Mouse (Mus musculus) limb, embryonic 12.5 days (tissue): Measurements from ENCODE around the gene Cry1. TPM values are rescaled to one million over a fixed set of nuclear protein-coding genes. Genes with fewer than 3 reads are reported as not detected.

Source experiments
- ATAC-seq: fragments of 200-750 bp; cut with Nextera tagmentation; 2 replicates; pipeline ENCODE4 v1.8.0; 2017; ENCODE audit warnings: low read depth, moderate TSS enrichment; ENCODE audit not compliant: insufficient number of reproducible peaks, insufficient read depth, low FRiP score, low TSS enrichment
- H3K27ac ChIP-seq: fragments of 300-500 bp; sonication (generic); 2 replicates; pipeline ENCODE4 v1.5.1; 2016; ENCODE audit warnings: mild to moderate bottlenecking, moderate library complexity
- H3K27me3 ChIP-seq: fragments of 300-500 bp; sonication (generic); 2 replicates; pipeline ENCODE4 v1.6.1; 2016; ENCODE audit warnings: mild to moderate bottlenecking, moderate library complexity
- H3K36me3 ChIP-seq: fragments of 300-500 bp; sonication (generic); 2 replicates; pipeline ENCODE4 v1.6.1; 2016; ENCODE audit warnings: mild to moderate bottlenecking, moderate library complexity
- H3K4me1 ChIP-seq: fragments of 300-500 bp; sonication (generic); replicated peaks from 2 replicates; pipeline ENCODE4 v1.6.1; 2016
- H3K4me2 ChIP-seq: fragments of 300-500 bp; sonication (generic); 2 replicates; pipeline ENCODE4 v1.6.1; 2016; ENCODE audit warnings: mild to moderate bottlenecking, moderate library complexity
- H3K4me3 ChIP-seq: fragments of 300-500 bp; sonication (generic); replicated peaks from 2 replicates; pipeline ENCODE4 v1.5.1; 2016; ENCODE audit warnings: mild to moderate bottlenecking
- H3K9ac ChIP-seq: fragments of 300-500 bp; sonication (generic); replicated peaks from 2 replicates; pipeline ENCODE4 v1.6.1; 2016; ENCODE audit warnings: mild to moderate bottlenecking, moderate library complexity
- H3K9me3 ChIP-seq: fragments of 300-500 bp; sonication (generic); 2 replicates; pipeline ENCODE4 v1.6.1; 2016; ENCODE audit warnings: mild to moderate bottlenecking, moderate library complexity
- WGBS: fragments of 180-500 bp; shearing (Covaris S2); methylation state at CpG from one replicate; pipeline ENCODE4 v1.1.7; 2016; 5-methylcytosine and 5-hydroxymethylcytosine counted together
- polyA plus RNA-seq: library from polyadenylated mRNA; unstranded; fragments of >200 nt; fragmentation: Nextera tagmentation; extraction: Ambion mirVana; gene quantifications from 2 replicates; pipeline ENCODE4 v1.2.1, GENCODE M21; 2016

Gene Cry1
- polyA plus RNA-seq, 1 experiment from 2014 or later: 44.8 TPM

- no peak overlapping the region for H3K4me3 ChIP-seq
- ATAC-seq: no peak
- no peak overlapping the region for H3K9ac ChIP-seq
- H3K27ac ChIP-seq: no peak overlapping the region
- H3K27me3 ChIP-seq: no peaks in the 10 kb centered on the region
- no peak overlapping the region for H3K4me2 ChIP-seq
- 86% methylated on average over 1 of the region's 1 CpGs for WGBS
- H3K9me3 ChIP-seq: no peaks in the 10 kb centered on the region
- no peaks in the 10 kb centered on the region for H3K4me1 ChIP-seq
- peaks cover 8% of the 10 kb centered on the region; the same call in 1 of the 2 replicates for H3K36me3 ChIP-seq
Measured at GRCm38 (mm10) chr10:85159989-85160619, 24.8 kb downstream of the Cry1 start.

- ATAC-seq: no peak
- Histone ChIP-seq H3K27me3 (no peaks in the 10 kb centered on the region), H3K9ac (no peak overlapping the region), H3K36me3 (peaks cover 8% of the 10 kb centered on the region; the same call in 1 of the 2 replicates), H3K4me1 (no peaks in the 10 kb centered on the region), H3K27ac (no peak overlapping the region), H3K9me3 (no peaks in the 10 kb centered on the region), H3K4me3 (no peak overlapping the region), H3K4me2 (no peak overlapping the region)
- WGBS: 92% methylated on average over 7 of the region's 7 CpGs
Measured at GRCm38 (mm10) chr10:85157451-85157850, 27.4 kb downstream of the Cry1 start.

- Histone ChIP-seq H3K4me1 (no peaks in the 10 kb centered on the region), H3K27me3 (no peaks in the 10 kb centered on the region), H3K4me2 (no peak overlapping the region), H3K27ac (no peak overlapping the region), H3K36me3 (peaks cover 15% of the 10 kb centered on the region; the same call in 1 of the 2 replicates), H3K9me3 (no peaks in the 10 kb centered on the region), H3K9ac (no peak overlapping the region), H3K4me3 (no peak overlapping the region)
- no peak for ATAC-seq
- 9% methylated on average over 2 of the region's 2 CpGs for WGBS
Measured at GRCm38 (mm10) chr10:85154195-85154594, 30.7 kb downstream of the Cry1 start.

- Histone ChIP-seq H3K27ac (no peak overlapping the region), H3K4me2 (no peak overlapping the region), H3K36me3 (peaks cover 39% of the 10 kb centered on the region), H3K9ac (no peak overlapping the region), H3K4me1 (no peaks in the 10 kb centered on the region), H3K9me3 (no peaks in the 10 kb centered on the region), H3K27me3 (no peaks in the 10 kb centered on the region), H3K4me3 (no peak overlapping the region)
- ATAC-seq: no peak
- 85% methylated on average over 5 of the region's 5 CpGs for WGBS
Measured at GRCm38 (mm10) chr10:85149226-85149625, 35.6 kb downstream of the Cry1 start.

- Histone ChIP-seq H3K27me3 (no peaks in the 10 kb centered on the region), H3K9me3 (no peaks in the 10 kb centered on the region), H3K4me2 (no peak overlapping the region), H3K36me3 (peaks cover 47% of the 10 kb centered on the region), H3K9ac (no peak overlapping the region), H3K4me1 (peaks cover 5% of the 10 kb centered on the region), H3K27ac (no peak overlapping the region), H3K4me3 (no peak overlapping the region)
- no peak for ATAC-seq
- WGBS: 89% methylated on average over 14 of the region's 14 CpGs
Measured at GRCm38 (mm10) chr10:85146282-85146681, 38.6 kb downstream of the Cry1 start.

- 31% methylated on average over 9 of the region's 9 CpGs for WGBS
- ATAC-seq: peak; percentile 92
- H3K36me3 ChIP-seq: peaks cover 25% of the 10 kb centered on the region
Measured at GRCm38 (mm10) chr10:85141465-85141864, 43.4 kb downstream of the Cry1 start.

GRCm38 (mm10) chr10:85136573-85136972 lies 48.3 kb downstream of the Cry1 start:
- Histone ChIP-seq H3K4me2 (no peak overlapping the region), H3K9me3 (no peaks in the 10 kb centered on the region), H3K27me3 (no peaks in the 10 kb centered on the region), H3K27ac (no peak overlapping the region), H3K4me3 (no peak overlapping the region), H3K4me1 (peaks cover 7% of the 10 kb centered on the region; the same call in 1 of the 2 replicates), H3K36me3 (peaks cover 16% of the 10 kb centered on the region; the same call in 1 of the 2 replicates), H3K9ac (no peak overlapping the region)
- no peak for ATAC-seq
- 91% methylated on average over 6 of the region's 6 CpGs for WGBS

More at GRCm38 (mm10) chr10:85141465-85141864, 43.4 kb downstream of the Cry1 start:
- Histone ChIP-seq H3K4me1 (peaks cover 12% of the 10 kb centered on the region), H3K9ac (no peak overlapping the region), H3K27ac (0 out of 2 replicates have a peak overlapping the region, but pooled peaks have one; percentile 23), H3K9me3 (no peaks in the 10 kb centered on the region), H3K4me2 (no peak overlapping the region), H3K27me3 (no peaks in the 10 kb centered on the region), H3K4me3 (no peak overlapping the region)

- Histone ChIP-seq H3K9ac (no peak overlapping the region), H3K9me3 (no peaks in the 10 kb centered on the region), H3K36me3 (peaks cover 32% of the 10 kb centered on the region; the same call in 1 of the 2 replicates), H3K4me3 (peak overlapping the region; percentile 71), H3K4me1 (peaks cover 6% of the 10 kb centered on the region), H3K27ac (no peak overlapping the region; the same call in 1 of the 2 replicates), H3K27me3 (no peaks in the 10 kb centered on the region), H3K4me2 (peak overlapping the region; percentile 67)
- ATAC-seq: 0 out of 2 replicates have a peak, but pooled peaks have one; percentile 1
- 18% methylated on average over 7 of the region's 7 CpGs for WGBS
Measured at GRCm38 (mm10) chr10:85128453-85128852, 56.4 kb downstream of the Cry1 start.

- H3K36me3 ChIP-seq: peaks cover 32% of the 10 kb centered on the region; the same call in 1 of the 2 replicates
- H3K27me3 ChIP-seq: no peaks in the 10 kb centered on the region
- peaks cover 6% of the 10 kb centered on the region for H3K4me1 ChIP-seq
- H3K27ac ChIP-seq: peak within 1 kb of the TSS; percentile 29; the same call in 1 of the 2 replicates
- peak; percentile 99 for ATAC-seq
- peak within 1 kb of the TSS; percentile 71 for H3K4me3 ChIP-seq
- WGBS: 7% methylated on average over 20 of the region's 20 CpGs
- H3K9ac ChIP-seq: peak within 1 kb of the TSS; percentile 78
- H3K9me3 ChIP-seq: no peaks in the 10 kb centered on the region
- peak within 1 kb of the TSS; percentile 67 for H3K4me2 ChIP-seq
Measured at GRCm38 (mm10) chr10:85127395-85128287, 57.2 kb downstream of the Cry1 start, which contains the start of gene Mterf2. Gene Mterf2 (minus strand): TSS chr10:85128027.

- WGBS: 88% methylated on average over 13 of the region's 13 CpGs
- peaks cover 6% of the 10 kb centered on the region for H3K4me1 ChIP-seq
- H3K4me2 ChIP-seq: no peak overlapping the region
- no peaks in the 10 kb centered on the region for H3K9me3 ChIP-seq
- H3K36me3 ChIP-seq: peaks cover 53% of the 10 kb centered on the region
- no peak overlapping the region for H3K27ac ChIP-seq
- no peak overlapping the region for H3K4me3 ChIP-seq
- no peaks in the 10 kb centered on the region for H3K27me3 ChIP-seq
- no peak for ATAC-seq
- no peak overlapping the region for H3K9ac ChIP-seq
Measured at GRCm38 (mm10) chr10:85125184-85125583, 59.7 kb downstream of the Cry1 start.

- 81% methylated on average over 4 of the region's 4 CpGs for whole genome bisulfite sequencing
- H3K27ac ChIP-seq: no peak overlapping the region
- H3K4me3 ChIP-seq: no peak overlapping the region
- H3K27me3 ChIP-seq: no peaks in the 10 kb centered on the region
- H3K9ac ChIP-seq: no peak overlapping the region
- H3K9me3 ChIP-seq: no peaks in the 10 kb centered on the region
- no peak overlapping the region for H3K4me2 ChIP-seq
- H3K4me1 ChIP-seq: no peaks in the 10 kb centered on the region
- ATAC-seq: no peak
- peaks cover 58% of the 10 kb centered on the region for H3K36me3 ChIP-seq
Measured at GRCm38 (mm10) chr10:85114409-85114808, 70.5 kb downstream of the Cry1 start.
